Mouse (Mus musculus) embryonic facial prominence, embryonic 12.5 days (tissue): ENCODE data around the gene Brca1. TPM values are rescaled to one million over a fixed set of nuclear protein-coding genes. Genes with fewer than 3 reads are reported as not detected.
"Not testable (repeated sequence)": the region's sequence is repeated elsewhere in the genome, so short reads cannot be mapped to it uniquely, and the experiment has no call there.

Experiments used
- ATAC-seq: fragments of 200-750 bp; cut with Nextera tagmentation; 2 replicates; pipeline ENCODE4 v1.8.0; 2017; ENCODE audit not compliant: insufficient number of reproducible peaks, insufficient read depth, low FRiP score, low TSS enrichment
- H3K27ac ChIP-seq: fragments of 300-500 bp; sonication (generic); 2 replicates; pipeline ENCODE4 v1.5.1; 2016; ENCODE audit warnings: mild to moderate bottlenecking
- H3K27me3 ChIP-seq: fragments of 300-500 bp; sonication (generic); 2 replicates; pipeline ENCODE4 v1.6.1; 2016; ENCODE audit warnings: mild to moderate bottlenecking, moderate library complexity
- H3K36me3 ChIP-seq: fragments of 300-500 bp; sonication (generic); 2 replicates; pipeline ENCODE4 v1.6.1; 2016; ENCODE audit warnings: mild to moderate bottlenecking
- H3K4me1 ChIP-seq: fragments of 300-500 bp; sonication (generic); 2 replicates; pipeline ENCODE4 v1.6.1; 2016
- H3K4me2 ChIP-seq: fragments of 300-500 bp; sonication (generic); replicated peaks from 2 replicates; pipeline ENCODE4 v1.6.1; 2016; ENCODE audit warnings: mild to moderate bottlenecking, moderate library complexity
- H3K4me3 ChIP-seq: fragments of 300-500 bp; sonication (generic); 2 replicates; pipeline ENCODE4 v1.5.1; 2016; ENCODE audit warnings: mild to moderate bottlenecking
- H3K9ac ChIP-seq: fragments of 300-500 bp; sonication (generic); 2 replicates; pipeline ENCODE4 v1.6.1; 2016; ENCODE audit warnings: mild to moderate bottlenecking, moderate library complexity
- H3K9me3 ChIP-seq: fragments of 300-500 bp; sonication (generic); 2 replicates; pipeline ENCODE4 v1.6.1; 2016; ENCODE audit warnings: mild to moderate bottlenecking, moderate library complexity
- WGBS: fragments of 180-500 bp; shearing (Covaris S2); methylation state at CpG from one replicate; pipeline ENCODE4 v1.1.7; 2016; 5-methylcytosine and 5-hydroxymethylcytosine counted together
- polyA plus RNA-seq: library from polyadenylated mRNA; unstranded; fragments of >200 nt; fragmentation: Nextera tagmentation; extraction: Ambion mirVana; gene quantifications from 2 replicates; pipeline ENCODE4 v1.2.1, GENCODE M21; 2016

The Brca1 gene
- polyA plus RNA-seq, 1 experiment from 2014 or later = 19.3 TPM

- Histone ChIP-seq H3K36me3 (peaks cover 21% of the 10 kb centered on the region), H3K27ac (no peak overlapping the region), H3K4me1 (peaks cover 20% of the 10 kb centered on the region), H3K27me3 (no peaks in the 10 kb centered on the region), H3K9ac (no peak overlapping the region), H3K4me2 (no peak overlapping the region), H3K4me3 (no peak overlapping the region), H3K9me3 (no peaks in the 10 kb centered on the region)
- WGBS = 88% methylated on average over 9 of the region's 9 CpGs
- no peak for ATAC-seq
Observed at GRCm38 (mm10) chr11:101457631-101458030, 94.1 kb downstream of the Brca1 start.

GRCm38 (mm10) chr11:101455627-101456026 lies 96.1 kb downstream of the Brca1 start:
- Histone ChIP-seq H3K4me1 (peaks cover 16% of the 10 kb centered on the region; the same call in 1 of the 2 replicates), H3K4me2 (no peak overlapping the region), H3K9ac (no peak overlapping the region), H3K27me3 (no peaks in the 10 kb centered on the region), H3K36me3 (peaks cover 13% of the 10 kb centered on the region), H3K9me3 (no peaks in the 10 kb centered on the region), H3K4me3 (no peak overlapping the region), H3K27ac (no peak overlapping the region)
- WGBS = 85% methylated on average over 7 of the region's 7 CpGs
- ATAC-seq = no peak

DNA sequence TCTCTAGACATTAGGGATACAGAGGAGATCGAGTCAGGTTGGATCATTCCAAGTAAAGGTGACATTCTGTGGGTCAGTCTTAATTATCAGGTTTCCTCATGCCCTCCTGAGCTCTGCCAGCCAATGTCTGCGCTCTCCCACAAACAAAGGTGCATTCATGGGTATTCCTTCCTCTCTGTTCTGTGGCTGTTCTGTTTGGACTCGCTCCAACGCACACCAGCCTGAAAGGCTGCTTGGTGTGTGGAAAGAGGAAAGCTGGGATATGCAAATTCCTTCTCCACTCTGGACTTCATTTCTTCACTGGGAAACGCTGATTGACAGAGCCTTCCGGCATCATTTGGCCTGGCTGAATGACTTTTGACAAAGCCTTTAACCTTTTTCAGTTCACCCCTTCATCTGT lies 97.1 kb downstream of the Brca1 start:
- Histone ChIP-seq H3K9me3 (no peaks in the 10 kb centered on the region), H3K27ac (0 out of 2 replicates have a peak overlapping the region, but pooled peaks have one; percentile 38), H3K4me3 (no peak overlapping the region), H3K36me3 (peaks cover 4% of the 10 kb centered on the region; the same call in 1 of the 2 replicates), H3K4me1 (peaks cover 12% of the 10 kb centered on the region; the same call in 1 of the 2 replicates), H3K4me2 (no peak overlapping the region), H3K9ac (no peak overlapping the region), H3K27me3 (no peaks in the 10 kb centered on the region)
- ATAC-seq = no peak
- 17% methylated on average over 6 of the region's 6 CpGs for WGBS

GRCm38 (mm10) chr11:101452093-101452774 lies 99.5 kb downstream of the Brca1 start:
- H3K36me3 ChIP-seq = no peaks in the 10 kb centered on the region
- H3K27me3 ChIP-seq = no peaks in the 10 kb centered on the region
- H3K9ac ChIP-seq = no peak overlapping the region
- H3K4me2 ChIP-seq = no peak overlapping the region
- WGBS = 71% methylated on average over 10 of the region's 10 CpGs
- no peak overlapping the region for H3K27ac ChIP-seq
- ATAC-seq = no peak
- H3K4me3 ChIP-seq = no peak overlapping the region
- no peaks in the 10 kb centered on the region for H3K9me3 ChIP-seq
- H3K4me1 ChIP-seq = 0 out of 2 replicates have a peak, but pooled peaks cover 14% of the 10 kb centered on the region

GRCm38 (mm10) chr11:101451536-101451935 lies 100.2 kb downstream of the Brca1 start:
- Histone ChIP-seq H3K4me1 (0 out of 2 replicates have a peak, but pooled peaks cover 14% of the 10 kb centered on the region), H3K9me3 (no peaks in the 10 kb centered on the region), H3K9ac (no peak overlapping the region), H3K36me3 (no peaks in the 10 kb centered on the region), H3K27me3 (no peaks in the 10 kb centered on the region), H3K4me2 (no peak overlapping the region), H3K27ac (no peak overlapping the region), H3K4me3 (no peak overlapping the region)
- WGBS = 90% methylated on average over 10 of the region's 10 CpGs
- ATAC-seq = no peak

DNA sequence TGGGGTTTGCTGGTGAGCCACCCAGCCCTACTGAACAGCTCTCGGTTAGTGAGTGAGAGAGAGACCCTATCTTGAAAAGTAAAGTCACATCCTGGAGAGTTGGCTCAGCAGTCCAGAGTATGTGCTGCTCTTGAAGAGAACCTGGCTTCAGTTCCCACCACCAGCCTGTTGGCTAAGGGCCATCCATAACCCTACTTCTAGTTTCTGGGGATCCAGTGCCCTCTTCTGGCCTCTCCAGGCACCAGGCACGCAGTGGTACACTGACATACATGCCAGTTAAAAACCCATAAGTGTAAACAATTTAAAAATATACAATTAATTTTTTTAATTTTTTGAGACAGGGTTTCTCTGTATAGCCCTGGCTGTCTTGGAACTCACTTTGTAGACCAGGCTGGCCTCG lies 101.4 kb downstream of the Brca1 start:
- no peak overlapping the region for H3K4me2 ChIP-seq
- WGBS = 85% methylated on average over 3 of the region's 3 CpGs
- no peaks in the 10 kb centered on the region for H3K27me3 ChIP-seq
- H3K27ac ChIP-seq = no peak overlapping the region
- peaks cover 7% of the 10 kb centered on the region for H3K36me3 ChIP-seq
- H3K4me3 ChIP-seq = no peak overlapping the region
- 0 out of 2 replicates have a peak, but pooled peaks cover 14% of the 10 kb centered on the region for H3K4me1 ChIP-seq
- H3K9ac ChIP-seq = no peak overlapping the region
- H3K9me3 ChIP-seq = no peaks in the 10 kb centered on the region
- ATAC-seq = no peak

DNA sequence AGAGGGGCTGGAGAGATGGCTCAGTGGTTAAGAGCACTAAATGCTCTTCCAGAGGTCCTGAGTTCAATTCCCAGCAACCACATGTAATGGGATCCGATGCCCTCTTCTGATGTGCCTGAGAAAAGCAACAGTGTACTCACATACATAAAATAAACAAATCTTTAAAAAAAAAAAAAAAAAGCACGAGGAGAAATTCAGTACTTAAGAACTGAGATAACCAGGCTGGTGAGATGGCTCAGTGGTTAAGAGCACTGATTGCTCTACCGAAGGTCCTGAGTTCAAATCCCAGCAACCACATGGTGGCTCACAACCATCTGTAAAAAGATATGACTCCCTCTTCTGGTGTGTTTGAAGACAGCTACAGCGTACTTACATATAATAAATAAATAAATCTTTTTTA lies 102.2 kb downstream of the Brca1 start:
- not testable (repeated sequence) for H3K9ac ChIP-seq, H3K27me3 ChIP-seq, H3K4me2 ChIP-seq, H3K4me3 ChIP-seq, ATAC-seq, H3K27ac ChIP-seq, H3K4me1 ChIP-seq, H3K9me3 ChIP-seq
- WGBS = 86% methylated on average over 4 of the region's 4 CpGs
- peaks cover 15% of the 10 kb centered on the region for H3K36me3 ChIP-seq

DNA sequence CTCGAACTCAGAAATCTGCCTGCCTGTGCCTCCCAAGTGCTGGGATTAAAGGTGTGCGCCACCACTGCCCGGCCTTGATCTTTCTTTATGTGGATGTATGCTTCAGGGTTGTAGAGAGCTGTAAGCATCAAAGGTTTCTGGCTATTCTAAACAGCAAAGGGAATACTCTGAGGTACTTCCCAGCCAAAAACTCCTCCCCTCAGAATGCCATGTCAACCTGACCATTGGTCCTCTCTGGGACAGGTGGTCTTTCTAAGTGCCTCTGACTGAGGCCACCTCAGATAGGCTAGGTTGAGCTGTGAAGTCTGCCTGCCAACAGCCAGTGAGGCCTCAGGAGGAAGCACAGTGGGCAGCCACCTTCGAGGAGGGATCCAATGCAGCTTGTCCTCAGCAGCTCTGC lies 102.9 kb downstream of the Brca1 start:
- no peak for ATAC-seq
- WGBS = 83% methylated on average over 4 of the region's 4 CpGs
- H3K9me3 ChIP-seq = no peaks in the 10 kb centered on the region
- H3K36me3 ChIP-seq = peaks cover 22% of the 10 kb centered on the region
- H3K4me1 ChIP-seq = peaks cover 7% of the 10 kb centered on the region
- no peak overlapping the region for H3K9ac ChIP-seq
- H3K27ac ChIP-seq = no peak overlapping the region
- H3K4me2 ChIP-seq = peak overlapping the region; percentile 31
- no peak overlapping the region for H3K4me3 ChIP-seq
- H3K27me3 ChIP-seq = no peaks in the 10 kb centered on the region

GRCm38 (mm10) chr11:101448274-101448746 lies 103.4 kb downstream of the Brca1 start, which contains the start of gene Ifi35:
Gene Ifi35 (plus strand): TSS chr11:101448407.
- Histone ChIP-seq H3K4me2 (peak within 1 kb of the TSS; percentile 31), H3K4me1 (peaks cover 13% of the 10 kb centered on the region), H3K27me3 (no peaks in the 10 kb centered on the region), H3K36me3 (peaks cover 28% of the 10 kb centered on the region), H3K9ac (peak within 1 kb of the TSS; percentile 40), H3K9me3 (no peaks in the 10 kb centered on the region), H3K4me3 (peak within 1 kb of the TSS; percentile 25; the same call in 1 of the 2 replicates), H3K27ac (peak within 1 kb of the TSS; percentile 42; the same call in 1 of the 2 replicates)
- WGBS = 33% methylated on average over 10 of the region's 10 CpGs
- ATAC-seq = no peak

- Histone ChIP-seq H3K9me3 (no peaks in the 10 kb centered on the region), H3K4me3 (no peak overlapping the region; the same call in 1 of the 2 replicates), H3K36me3 (peaks cover 28% of the 10 kb centered on the region), H3K27ac (no peak overlapping the region; the same call in 1 of the 2 replicates), H3K9ac (no peak overlapping the region), H3K4me1 (peaks cover 17% of the 10 kb centered on the region), H3K27me3 (no peaks in the 10 kb centered on the region), H3K4me2 (no peak overlapping the region)
- no peak for ATAC-seq
- 82% methylated on average over 5 of the region's 5 CpGs for WGBS
Observed at GRCm38 (mm10) chr11:101447786-101448185, 104.0 kb downstream of the Brca1 start.

DNA sequence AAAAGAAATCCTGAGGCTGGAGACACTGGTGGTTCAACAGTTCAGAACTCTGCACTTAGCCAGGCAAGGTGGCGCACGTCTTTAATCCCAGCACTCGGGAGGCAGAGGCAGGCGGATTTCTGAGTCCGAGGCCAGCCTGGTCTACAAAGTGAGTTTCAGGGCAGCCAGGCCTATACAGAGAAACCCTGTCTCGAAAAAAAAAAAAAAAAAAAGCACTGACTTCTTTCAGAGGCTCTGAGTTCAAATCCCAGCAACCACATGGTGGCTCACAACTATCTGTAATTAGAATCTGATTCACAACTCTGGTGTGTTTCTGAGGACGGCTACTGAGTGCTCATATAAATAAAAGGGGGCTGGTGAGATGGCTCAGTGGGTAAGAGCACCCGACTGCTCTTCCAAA lies 104.9 kb downstream of the Brca1 start:
- H3K9me3 ChIP-seq, H3K9ac ChIP-seq, H3K27ac ChIP-seq, H3K4me2 ChIP-seq, ATAC-seq, H3K4me3 ChIP-seq, H3K27me3 ChIP-seq: not testable (repeated sequence)
- WGBS = 89% methylated on average over 8 of the region's 8 CpGs
- Histone ChIP-seq H3K4me1 (peaks cover 17% of the 10 kb centered on the region), H3K36me3 (peaks cover 28% of the 10 kb centered on the region)

DNA sequence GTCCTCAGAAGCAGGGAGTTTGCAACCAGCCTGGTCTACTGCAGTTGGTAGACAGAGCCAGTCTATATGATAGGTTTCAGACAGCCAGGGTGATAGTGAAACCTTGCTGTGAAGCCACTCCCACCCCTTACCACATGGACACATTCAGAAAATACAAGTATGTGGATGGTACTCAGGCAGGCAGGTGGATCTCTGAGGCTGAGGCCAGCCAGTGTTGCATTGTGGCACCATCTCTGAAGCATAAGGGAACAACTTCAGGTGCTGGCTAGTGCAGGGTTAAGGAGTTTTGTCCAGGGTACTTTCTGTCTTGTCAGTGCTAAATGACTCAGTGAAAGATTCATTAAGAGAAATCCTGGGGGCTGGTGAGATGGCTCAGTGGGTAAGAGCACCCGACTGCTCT lies 105.4 kb downstream of the Brca1 start:
- H3K4me3 ChIP-seq = no peak overlapping the region
- peaks cover 28% of the 10 kb centered on the region for H3K36me3 ChIP-seq
- ATAC-seq = no peak
- H3K27me3 ChIP-seq = no peaks in the 10 kb centered on the region
- no peaks in the 10 kb centered on the region for H3K9me3 ChIP-seq
- no peak overlapping the region for H3K9ac ChIP-seq
- H3K4me1 ChIP-seq = peaks cover 17% of the 10 kb centered on the region
- H3K4me2 ChIP-seq = no peak overlapping the region
- no peak overlapping the region for H3K27ac ChIP-seq
- 85% methylated on average over 1 of the region's 1 CpGs for WGBS
